Mouse (Mus musculus) lung, postnatal 25 days (tissue): Measurements from ENCODE around the gene Abcf2.

ENCODE experiments used
- DNase-seq: peaks from one replicate; pipeline ENCODE4 v3.0.0; 2022; ENCODE audit warnings: low spot score

Abcf2 gene

DNA sequence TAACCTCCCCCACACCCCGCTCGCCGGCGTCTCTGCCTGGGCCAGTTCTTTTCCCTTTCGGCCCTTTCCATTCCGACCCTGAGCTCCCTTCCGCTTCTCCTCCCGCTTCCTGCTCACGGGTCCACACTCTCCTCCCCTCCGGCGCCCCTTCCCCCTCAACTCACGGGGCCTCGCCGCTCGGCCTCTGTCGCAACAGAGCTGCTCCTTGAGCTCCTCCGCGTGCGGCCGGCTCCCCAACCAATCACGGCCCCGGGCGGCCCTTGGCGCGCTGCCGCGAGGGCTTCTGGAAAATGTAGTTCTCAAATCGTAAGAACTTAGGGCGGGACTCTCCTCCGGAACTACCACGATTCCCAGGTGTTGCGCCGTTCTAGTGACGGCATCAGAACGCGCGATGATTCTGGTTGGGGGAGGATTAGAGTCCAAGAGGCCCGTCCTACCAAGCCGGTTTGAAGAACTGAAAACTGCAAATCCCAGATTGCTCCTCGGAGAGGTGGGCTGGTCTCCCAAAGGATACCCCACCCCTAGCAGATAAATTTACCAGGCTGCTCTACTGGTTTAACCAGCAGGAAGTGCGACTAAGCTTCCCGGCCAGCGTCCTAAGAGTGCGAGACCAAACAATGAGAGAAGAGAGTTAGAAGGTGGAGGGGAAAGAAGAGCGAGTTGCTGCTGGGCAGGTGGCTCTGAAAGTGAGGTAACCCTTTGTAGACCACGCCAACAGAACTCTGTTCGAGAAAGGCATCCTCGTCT, at the start of gene Abcf2:
Gene Abcf2, minus strand, starts transcription at position 285 of the 747 bp plus-strand sequence.
- DNase-seq, result peak; percentile 100

DNA sequence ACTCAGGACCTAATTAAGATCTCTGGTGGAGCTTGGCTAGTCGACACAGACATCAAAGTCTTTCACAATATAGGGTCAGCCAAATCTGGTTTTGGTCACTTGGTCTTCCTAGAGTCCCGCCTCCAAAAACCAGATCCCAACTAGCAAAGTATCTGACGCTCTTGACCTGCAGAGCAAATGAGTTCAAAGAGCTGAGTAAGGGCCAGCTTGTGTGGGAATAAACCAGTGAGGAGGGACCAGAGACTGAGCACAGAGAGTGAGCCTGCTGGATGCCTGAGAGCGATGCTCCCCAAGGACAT, 47.5 kb upstream of the Abcf2 start:
- no peak for DNase-seq

DNA sequence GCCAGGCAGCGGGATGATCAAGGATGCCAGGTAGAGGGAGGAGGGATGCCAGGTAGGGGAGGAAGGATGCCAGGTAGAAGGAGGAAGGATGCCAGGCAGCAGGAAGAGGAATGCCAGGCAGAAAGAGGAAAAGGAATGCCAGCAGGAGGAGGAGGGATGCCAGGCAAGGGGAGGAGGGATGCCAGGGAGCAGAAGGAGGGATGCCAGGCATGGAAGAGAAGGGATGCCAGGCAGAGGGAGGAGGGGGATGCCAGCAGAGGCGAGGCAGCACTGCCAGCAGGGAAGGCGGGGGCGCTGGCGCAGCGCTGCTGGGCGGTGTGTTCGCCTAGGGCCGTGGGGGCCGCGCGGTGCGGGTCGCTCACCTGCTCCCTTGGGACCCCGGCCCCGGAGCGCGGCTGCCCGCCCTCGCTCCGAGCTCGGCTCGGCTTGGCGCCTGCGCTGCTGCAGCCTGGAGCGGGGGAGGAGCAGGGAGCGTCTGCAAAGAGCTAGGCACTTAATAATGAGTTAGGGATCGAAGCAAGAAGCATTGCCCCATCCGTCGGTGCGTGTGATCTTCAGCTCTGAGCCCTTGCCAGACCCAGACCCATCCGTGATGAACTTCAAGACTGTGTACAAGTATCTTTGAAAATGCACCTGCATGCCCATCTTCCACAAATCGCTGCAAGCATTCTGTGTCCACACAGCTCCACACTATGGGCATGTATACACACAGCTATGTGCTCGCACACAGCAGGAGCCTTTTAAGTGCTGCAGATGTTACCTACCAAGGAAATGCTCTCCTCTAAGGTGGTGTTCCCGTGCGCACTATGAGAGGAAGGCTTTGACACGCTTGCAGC, 46.9 kb upstream of the Abcf2 start, which contains the start of gene Smarcd3:
Gene Smarcd3, minus strand, starts transcription at position 426 of the 836 bp plus-strand sequence.
- DNase-seq, result no peak

DNA sequence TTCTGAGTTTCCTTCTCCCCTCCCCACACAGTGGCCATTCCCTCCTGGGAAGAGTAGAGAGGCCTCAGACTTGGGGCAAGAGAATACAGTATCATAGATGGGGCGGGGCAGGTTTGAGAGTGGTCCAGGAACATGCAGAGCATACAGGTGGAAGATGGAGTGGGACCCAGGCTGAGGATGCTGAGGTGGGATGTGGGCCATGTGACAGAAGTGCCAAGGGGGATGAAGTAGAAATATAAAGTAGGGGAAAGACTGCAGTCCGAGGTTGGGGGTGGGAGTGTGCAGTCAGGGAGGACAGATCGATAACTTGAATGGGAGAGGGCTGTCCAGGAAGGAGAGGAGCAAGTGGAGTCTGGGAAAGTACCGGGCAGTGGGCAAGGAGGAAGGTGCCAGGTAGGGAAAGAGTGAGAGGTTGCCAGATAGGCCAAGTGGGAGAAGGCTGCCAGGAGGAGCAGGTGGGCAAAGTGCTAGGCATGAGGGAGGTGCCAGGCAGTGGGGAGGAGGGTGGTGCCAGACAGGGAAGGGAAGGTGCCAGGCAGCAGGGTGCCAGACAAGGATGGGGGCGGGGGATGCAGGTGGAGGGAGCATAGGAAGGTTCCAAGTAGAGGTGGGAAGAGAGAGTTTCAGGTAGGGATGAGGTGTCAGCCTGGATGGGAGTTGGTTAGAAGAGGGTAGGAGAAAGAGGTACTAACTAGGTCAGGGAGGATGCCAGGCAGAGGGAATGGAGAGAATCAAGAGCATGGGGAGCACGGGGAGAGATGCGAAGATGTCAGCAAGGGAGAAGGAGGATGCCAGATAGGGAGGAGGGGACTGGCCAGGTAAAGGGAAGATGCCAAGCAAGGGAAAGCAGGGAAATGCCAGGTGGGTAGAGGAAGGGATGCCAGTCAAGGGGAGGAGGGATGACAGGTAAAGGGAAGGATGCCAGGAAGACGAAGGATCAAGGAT, 46.0 kb upstream of the Abcf2 start:
- no peak for DNase-seq

DNA sequence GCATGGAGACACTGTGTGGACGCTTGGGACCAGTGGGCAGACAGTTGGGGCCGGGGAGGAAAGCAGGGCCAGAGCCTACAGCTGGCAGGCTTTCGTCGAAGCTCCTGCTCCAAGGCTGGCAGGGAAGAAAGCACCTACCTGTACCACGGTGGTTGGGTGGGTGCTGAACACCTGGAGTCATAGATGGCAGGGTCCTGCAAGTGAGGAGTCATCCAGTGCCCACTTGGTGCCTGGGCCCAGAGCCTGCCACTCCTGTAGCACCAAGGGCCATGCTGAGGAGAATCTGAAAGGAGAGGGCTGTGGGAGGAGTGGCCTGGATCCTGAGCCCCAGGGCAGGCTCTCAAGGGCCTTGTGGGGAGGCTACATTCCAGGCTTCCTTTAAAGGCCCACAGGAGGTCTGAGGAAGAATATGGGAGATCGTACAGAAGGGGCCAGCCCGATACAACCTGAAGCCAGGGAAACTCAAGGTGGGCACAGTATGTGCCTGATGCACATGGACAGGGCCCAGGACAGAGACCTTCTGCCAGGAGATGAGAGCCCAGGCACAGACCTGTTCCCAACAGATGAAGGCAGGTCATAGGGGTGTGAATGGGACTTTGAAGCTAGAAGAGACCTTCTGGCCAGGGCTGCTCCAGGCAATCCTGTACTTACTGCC, 45.2 kb upstream of the Abcf2 start:
- no peak for DNase-seq

DNA sequence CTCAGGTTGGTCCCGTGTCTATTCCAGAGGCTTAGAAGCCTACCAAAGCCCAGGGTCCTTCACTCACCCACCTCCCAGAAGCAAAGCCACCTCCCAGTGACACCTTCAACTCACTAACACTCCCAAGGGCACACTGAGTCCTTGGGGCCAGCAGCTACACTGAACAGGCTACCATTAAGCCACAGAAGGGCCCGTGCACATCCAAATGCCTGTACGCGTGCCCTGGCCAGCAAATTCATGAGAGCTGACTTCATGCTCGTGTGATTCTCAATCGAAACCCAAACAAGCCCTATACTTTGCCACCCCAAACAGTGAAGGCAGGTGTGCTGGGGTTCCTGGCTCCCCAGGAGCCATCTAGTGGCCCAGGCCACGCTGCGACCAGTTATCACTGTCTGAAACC, 43.4 kb upstream of the Abcf2 start:
- DNase-seq, result no peak

DNA sequence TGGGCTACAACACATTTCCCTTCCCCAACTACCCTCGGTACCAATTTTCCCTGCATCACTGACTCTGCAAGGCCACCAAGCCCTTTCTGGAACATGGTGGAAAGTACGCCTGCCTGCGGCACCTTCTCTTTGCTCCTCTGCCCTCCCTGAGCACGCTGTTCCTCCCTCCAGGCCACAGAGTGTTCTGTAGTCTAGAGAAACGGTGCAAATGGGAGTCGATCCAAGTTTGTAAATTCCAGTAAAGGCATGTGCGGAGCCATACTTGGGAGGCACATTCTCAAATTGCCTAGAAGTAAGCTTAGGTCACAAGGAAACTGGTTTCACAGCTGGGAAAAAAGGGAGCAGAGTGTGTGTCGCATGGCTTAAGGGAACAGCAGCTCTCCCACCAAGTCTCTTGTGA, 42.8 kb upstream of the Abcf2 start:
- no peak for DNase-seq

DNA sequence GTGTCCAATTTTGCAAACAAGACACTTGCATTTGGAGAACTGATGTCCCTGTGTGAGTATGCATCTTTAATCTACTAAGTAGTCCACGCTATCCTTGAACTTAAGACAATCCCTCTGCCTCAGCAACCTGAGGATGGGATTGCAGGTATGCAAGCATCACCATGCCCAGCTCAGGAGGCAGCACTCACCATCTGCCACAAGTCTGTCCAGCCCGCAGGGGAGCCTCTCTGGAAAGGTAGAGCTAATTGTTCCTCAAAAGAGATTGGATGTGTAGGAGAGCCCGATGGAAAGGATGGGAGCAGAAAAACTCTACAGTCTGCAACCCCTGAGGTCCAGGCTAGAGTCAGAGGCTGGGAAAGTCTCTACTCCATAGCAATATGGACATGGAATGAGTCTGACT, 41.7 kb upstream of the Abcf2 start:
- no peak for DNase-seq

DNA sequence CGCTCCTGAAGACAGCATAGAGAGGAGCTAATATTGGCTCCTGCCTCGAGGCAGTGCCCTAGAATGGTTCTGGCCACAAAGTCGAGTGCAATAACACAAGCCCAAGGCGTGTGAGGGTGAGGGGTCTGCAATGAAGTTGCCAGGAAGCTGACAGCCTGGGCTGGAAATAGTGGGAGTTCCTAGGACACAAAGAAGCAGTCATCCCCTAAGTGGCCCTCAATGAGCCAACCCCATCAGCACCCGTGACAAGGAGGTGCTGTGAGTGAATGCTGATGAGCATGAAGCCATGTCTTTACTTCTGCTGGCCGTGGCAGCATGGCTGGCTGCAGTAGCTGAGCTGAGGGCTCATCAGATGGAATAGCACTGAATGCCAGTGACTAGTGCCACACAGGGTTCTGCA, 37.8 kb upstream of the Abcf2 start:
- DNase-seq, result no peak

DNA sequence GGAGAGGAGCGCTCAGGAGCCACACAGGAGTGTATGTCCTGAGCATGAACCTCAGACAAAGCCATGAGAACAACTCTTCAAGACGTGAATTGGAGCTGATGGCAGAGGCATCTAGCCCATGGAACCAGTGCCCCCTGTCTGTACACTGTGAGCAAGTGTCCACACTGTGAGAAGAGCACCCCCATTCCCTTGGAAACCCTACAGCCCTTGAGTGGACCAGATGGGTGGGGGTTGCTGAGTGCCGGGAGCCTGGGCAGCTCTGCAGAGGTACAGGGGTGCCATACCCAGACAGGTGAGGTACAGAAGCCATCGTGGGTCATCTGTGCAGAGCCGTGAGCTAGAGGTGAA, 35.0 kb upstream of the Abcf2 start:
- DNase-seq, result no peak

DNA sequence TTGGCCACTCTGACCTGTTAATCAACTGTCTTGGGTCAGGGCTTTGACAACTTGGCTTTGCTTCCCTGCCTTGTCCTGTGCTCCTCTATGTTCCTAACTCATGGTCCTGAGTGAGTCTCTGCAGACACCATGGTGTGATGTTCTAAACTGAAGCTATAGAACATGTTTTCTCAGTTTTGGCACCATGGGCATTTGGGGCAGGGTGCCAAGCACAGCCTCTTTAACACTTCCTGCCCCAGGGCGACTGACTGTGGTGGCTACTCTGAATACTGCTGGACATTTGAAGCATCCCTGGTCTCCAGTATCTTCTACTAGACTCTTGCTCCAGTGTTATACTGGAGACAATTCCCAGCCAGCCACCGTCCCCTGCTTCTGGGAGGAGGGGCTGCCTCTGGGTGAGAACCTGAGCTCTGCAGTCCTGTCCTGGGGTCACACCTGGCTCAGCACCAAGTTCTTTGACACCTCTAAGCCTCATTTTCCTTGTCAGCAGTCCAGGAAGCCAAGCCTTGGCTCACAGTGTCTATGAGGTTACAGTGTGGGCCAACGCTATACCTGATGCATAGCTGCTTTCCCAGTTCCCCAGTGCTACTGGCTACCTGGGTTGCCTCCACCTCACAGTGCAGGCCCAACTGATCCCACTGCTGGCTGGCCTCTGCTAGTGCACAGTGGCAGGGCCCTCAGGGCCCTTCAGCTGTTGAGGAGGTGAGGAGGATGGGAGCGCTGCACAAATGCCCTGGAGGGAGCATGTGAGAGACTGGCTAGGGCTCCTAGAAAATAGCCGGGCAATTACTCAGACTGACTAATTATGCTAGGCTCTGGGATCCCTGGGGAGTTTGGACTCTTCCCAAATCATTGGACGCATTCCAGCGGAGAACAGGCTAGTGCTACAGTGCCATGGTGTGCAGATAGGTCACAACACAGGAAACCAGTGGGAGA, 34.4 kb upstream of the Abcf2 start:
- no peak for DNase-seq

DNA sequence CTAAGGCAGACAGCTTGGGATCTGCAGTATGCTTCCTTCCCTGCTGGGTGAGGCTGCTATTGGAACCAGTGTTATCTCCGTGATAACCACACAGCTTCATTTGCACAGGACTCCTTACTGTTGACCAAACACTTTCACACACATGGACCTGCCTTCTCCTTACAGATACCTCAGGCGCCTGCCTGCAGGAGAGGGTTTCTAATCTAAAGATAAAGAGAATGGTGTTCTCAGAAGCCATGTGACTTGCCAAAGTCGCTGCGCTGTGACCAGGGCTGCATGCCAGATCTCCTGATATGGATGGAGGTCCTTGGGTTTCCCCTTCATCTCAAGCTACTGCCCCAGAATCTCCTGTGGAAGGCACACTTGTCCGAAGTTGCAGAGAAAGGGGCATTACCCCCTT, 32.1 kb upstream of the Abcf2 start:
- no peak for DNase-seq

DNA sequence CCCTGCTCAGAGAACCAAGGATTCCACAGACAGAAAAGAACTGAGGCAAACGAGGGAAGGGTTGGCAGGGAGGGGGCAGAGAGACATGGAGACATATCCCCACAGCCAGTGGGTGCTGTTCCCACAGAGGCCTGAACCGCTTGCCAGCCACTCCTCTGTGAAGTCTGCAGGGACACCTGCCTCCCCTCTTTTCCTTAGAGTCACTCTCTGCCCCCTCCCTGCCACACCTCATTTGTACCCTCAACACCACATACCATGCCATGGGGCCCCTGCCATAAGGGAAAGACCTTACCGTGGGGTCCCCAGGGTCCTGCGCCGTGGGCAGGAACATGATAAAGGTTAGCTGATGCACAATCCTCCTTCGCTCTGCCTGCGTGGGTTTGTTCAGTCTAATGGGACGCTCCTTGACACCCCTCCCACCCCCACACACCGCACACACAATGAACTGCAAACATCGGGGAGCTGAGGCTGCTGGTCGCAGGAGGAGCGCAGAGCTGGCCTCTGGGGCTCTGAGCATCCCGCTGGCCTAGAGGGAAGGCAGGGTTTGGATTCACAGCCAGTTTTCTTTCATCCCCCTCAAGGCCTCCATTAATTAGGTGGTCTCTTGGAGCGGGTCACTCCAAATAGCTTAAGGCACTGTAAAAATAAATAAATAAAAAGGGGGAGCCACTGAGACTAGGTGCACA, 28.9 kb upstream of the Abcf2 start:
- DNase-seq, result no peak

DNA sequence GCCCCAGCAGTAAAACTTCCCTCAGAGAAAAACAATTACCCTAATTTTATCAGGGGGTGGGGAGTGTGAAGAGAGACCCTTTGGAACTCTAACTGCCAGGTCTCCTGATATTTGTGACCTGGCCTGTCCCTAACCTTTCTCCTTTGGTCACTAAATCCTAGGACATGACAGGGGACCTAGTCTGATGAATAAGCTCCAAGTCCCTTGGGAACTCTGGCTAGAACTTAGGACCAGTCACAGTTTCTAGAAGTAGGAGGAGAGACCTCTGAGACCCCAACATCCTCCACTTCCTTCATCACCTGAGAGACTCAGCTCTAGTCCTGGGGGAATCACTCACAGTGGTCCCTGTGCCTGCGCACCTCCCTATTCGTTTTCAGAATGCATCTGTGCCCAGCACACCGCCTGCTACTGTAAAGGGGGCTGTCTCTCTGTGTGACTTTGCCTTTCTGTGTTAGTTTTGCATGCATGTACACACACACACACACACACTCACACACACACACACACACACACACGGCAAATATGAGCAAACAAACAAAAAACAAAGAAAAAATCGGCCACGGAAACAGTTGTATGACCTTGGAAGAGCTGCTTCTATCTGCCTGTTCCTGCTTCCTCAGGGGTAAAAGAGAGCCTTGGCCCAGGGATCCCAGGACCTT, 28.2 kb upstream of the Abcf2 start:
- no peak for DNase-seq

DNA sequence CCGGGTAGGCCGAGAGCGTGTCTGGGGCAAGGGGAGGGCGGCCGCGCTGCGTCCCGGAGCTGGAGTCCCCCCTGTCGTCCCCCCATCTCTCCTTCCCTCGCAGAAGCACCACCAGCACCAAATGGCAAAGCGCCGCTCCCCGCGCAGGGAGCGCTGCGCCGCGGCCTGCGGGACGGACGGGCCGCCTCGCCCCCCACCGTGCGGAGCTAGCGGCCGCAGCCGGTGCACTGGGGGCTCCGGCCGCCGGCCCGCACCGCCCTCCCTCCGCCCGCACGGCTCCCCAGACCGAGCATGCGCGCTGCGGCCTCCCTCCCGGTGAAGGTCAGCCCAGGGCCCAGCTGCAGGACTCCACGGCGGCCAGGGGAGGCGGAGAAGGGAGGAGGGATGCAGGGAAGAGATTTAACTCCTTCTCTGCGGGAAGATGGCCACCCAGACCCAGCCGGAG, 27.4 kb upstream of the Abcf2 start:
- peak; percentile 87 for DNase-seq

DNA sequence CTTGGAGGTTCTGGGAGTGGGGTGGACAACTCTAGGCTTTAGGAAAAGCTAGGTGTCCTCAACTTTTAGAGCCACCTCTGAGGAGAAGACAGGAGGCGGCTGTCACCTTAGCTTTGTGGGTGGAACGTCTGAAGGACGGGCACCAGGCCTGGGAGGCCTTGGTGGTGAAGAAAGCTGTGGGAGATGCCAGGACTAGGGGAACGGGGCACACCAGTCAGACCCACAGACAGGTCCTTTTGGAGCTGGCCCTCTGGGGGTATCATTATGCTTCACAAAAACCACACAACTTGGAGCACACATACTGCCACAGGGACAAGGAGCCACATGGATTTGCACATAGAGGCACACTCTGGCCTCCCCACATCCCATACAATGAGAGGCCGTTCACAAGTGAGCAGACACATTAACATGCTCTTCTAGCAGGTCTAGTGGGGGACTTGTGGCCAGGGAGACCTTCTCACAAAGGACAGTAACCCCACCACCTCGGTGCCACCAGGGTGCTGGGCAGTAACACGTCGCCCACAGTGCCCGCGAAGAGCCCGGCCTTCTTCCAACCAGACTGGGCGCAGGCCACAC, 26.9 kb upstream of the Abcf2 start:
- DNase-seq, result no peak

DNA sequence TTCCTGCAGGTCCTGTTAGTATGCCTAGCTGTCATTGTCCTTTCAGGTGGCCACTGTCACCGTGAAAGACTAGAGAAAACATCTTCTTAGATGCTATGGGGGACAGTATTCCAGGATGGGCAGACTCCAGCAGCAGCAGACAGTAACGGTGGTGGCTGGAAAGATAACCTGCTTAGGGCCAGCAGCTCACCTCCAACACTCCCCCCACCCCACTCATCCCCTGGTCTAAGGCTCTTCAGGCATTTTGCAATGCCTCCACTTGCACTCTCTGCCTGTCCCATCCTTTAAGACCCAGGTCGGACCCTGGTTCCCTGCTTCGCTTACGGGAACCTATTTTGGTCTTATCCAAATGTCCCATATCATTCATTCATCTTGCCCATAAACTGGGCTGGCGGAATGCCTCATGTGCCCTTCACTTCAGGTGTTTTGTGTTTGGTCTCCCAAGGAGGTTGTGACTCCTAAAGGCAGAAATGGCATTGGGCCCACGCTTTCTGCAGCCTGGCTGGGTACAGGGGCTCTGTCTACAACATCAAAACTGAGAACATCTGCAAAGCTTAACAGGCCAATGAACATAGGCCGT, 26.3 kb upstream of the Abcf2 start:
- no peak for DNase-seq

DNA sequence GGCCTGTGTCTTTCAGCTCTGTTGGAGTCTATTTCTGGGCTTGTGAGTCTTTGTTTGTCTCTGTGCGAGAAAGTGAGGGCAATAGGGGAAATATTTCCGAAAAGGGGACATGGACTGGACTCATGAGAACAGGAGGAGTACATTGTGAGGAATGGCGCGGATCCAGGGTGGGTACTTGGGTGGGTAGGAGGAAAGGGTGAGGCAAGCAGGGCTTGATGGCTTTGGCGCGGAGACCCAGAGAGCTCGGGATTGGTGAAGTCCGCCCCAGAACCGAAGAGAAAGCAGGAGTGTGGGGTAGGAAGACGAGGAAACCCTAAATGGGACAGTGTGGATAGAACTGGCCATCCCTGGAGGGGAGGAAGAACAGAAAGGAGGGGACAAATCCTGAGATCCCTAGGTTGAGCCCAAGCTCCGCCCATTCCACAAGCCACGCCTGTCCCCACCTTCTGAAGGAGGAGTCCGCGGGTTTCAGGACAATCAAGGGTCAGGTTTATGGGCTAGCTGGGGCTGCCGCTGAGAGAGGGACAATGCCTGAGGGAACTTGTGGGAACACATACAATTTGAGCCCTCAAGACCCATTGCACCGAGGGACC, 25.6 kb upstream of the Abcf2 start:
- peak; percentile 91 for DNase-seq
